Mouse (Mus musculus): ENCODE data around the gene Ets1.

Ets1 gene

GRCm38 (mm10) chr9:32666611-32667517, 30.8 kb downstream of the Ets1 start:
- DNase-seq (ENCODE audit: low spot score in 2 of 2), result no peak

DNA sequence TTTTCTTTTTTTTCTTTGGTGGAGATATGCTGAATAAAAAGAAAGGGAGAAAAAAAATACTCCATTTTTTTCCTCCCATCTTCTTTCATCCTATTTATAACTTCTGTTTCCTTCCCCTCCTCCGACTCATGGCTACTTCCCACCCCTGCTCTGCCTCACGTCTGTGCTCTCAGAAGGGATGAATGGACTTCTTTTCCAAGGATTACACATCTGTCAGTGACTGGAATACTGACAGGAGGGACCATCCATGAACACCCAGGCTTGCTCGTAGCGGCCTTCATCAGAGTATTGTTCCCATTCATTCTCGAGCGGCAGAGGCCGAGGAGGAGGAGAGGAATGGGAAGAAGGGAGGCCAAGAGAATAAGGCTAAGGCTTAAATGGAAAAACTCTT, 31.5 kb downstream of the Ets1 start:
- DNase-seq (ENCODE audit: low spot score in 2 of 2), result no peak

DNA sequence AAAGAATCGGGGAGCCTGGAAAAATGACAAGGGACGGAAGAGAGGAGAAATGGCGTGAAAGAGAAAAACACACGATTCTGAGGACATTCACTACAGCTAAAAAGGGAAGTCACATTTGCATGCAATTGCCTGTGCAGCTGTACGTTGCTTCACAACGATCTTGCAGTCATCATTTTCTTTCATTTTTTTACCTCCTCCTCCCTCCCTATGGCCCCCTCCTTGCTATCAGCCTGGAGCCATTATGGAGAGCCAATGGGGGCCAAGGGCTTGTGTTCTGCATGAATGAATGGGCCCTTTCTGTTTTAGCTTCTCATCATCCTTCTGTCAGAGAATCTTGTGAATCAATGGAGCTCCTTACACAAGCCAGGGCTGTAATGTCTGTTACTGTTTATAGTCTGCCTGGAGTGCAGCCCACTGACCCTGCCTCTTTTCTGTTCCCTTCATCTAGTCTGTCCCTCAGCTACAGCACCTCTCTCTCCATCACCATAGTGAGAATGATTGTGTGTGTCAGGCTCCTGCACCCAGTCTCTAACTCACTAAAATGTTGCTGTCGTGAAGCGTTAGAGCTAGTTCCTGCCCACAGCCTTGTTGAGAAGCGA, 32.2 kb downstream of the Ets1 start:
- DNase-seq (ENCODE audit: low spot score in 2 of 2), result no peak

DNA sequence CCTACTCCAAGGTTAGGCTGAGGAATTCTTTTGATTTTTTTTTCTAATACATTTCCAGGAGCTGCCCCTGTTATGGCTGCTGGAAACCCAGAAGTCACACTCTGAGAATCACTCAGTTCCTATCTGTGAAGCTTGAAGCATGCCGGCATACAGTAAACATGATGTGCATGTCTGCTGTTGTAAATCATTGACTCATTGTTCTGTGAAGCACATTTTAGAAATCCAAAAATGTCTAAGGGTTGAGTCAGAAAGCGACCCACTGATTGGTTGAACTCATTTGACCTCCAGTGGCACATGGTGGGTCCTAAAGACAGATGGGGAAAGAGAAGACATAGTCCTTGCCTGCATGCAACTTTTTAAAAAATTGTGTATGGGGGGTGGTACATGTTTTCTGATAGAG, 33.4 kb downstream of the Ets1 start:
- no peak for DNase-seq (ENCODE audit: low spot score in 2 of 2)

GRCm38 (mm10) chr9:32671970-32672859, 36.2 kb downstream of the Ets1 start:
- no peak for DNase-seq (ENCODE audit: low spot score in 2 of 2)

GRCm38 (mm10) chr9:32673923-32674322, 37.9 kb downstream of the Ets1 start:
- no peak for DNase-seq (ENCODE audit: low spot score in 2 of 2)

- no peak for DNase-seq (ENCODE audit: low spot score in 2 of 2)
These were observed 39.8 kb downstream of the Ets1 start for GRCm38 (mm10) chr9:32675671-32676409.

GRCm38 (mm10) chr9:32676480-32676879, 40.5 kb downstream of the Ets1 start:
- DNase-seq (ENCODE audit: low spot score in 2 of 2), result no peak

GRCm38 (mm10) chr9:32677646-32678045, 41.6 kb downstream of the Ets1 start:
- DNase-seq (ENCODE audit: low spot score in 2 of 2), result no peak

DNA sequence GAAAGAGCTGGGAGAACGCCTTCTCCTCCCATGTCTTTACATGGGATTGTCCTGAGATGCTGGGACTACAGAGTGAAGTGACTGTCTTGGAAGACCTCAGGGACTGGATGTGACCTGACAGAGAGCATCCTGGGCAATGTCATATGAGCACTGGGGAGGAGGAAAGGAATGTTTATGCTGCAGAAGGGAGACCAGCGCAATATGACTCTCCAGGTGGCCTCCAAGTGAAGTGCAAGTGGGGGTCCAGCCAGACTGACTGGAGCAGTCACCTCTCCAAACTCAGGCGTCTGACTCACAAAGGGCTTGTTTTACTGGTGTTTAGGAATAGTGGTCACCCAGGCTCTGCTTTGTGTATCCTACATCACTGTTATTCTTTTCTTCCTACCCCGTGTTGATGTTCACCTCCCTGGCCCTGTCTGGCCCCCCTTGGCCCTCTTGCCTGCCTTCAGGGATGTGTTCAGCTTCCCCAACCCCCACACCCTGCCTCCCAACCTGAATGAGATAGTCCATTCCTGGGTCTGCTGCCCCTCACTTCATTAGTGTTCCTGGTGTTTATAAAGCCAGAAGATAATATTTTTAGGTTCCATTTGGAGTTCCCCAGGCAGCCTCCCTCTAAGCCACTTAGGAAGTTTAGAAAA, 42.2 kb downstream of the Ets1 start:
- no peak for DNase-seq (ENCODE audit: low spot score in 2 of 2)

- DNase-seq (ENCODE audit: low spot score in 2 of 2), result no peak
These were observed 43.5 kb downstream of the Ets1 start for GRCm38 (mm10) chr9:32679531-32679930.

DNA sequence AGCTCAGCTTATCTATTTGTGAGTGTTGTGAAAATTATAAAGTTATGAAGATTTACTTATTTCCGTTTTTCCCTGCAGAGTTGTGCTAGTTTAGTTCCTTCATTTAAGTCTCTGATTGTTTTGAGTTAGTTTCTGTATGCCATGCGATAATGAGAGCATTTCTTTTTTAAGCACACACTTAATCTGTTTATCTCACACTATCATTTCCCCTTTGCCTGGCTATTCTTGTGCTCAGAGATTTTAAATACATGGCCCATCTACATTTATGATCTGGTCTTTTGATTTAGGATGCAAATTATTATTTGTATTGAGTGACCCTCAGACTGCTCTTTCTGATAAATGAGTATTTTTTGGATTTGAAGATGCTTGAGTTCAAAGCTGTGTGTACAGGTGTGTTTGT, 44.2 kb downstream of the Ets1 start:
- DNase-seq (ENCODE audit: low spot score in 2 of 2), result no peak

DNA sequence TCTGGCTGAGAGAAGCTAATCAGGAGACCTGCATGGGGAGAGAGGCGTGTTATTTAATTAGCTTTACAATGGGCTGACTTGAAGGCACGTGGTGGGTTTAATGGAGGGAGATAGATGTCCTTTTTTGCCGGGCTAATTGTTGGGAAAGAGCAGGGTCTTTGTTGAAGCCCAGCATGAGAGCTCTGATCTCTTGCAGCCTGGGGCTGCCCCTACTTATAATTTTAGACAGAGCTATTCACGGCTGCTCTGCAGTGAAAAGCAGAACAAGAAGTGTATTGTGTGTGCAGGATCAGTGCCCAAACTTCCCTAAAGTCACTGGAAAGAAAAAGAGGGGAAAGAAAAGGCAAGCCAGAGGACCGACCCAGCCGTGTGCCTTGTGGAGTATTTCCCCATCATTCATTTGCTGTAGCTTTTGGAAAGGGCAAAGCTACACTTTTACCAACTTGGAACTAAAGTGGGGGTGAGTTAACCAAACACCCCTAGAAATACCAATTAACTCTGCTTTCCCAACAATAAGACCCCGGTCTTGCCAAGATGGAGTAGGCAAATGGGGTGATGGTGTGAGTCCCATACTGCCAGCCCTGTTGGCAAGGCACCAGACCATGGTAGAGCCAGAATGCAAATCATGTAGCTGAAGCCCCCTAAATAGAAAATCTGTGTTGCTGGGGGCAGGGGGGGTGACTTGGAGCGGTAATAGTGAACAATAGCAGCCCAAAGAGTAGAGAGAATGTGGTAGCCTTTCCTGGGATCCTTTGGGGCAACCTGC, 50.0 kb downstream of the Ets1 start:
- DNase-seq (ENCODE audit: low spot score in 2 of 2), result no peak

DNA sequence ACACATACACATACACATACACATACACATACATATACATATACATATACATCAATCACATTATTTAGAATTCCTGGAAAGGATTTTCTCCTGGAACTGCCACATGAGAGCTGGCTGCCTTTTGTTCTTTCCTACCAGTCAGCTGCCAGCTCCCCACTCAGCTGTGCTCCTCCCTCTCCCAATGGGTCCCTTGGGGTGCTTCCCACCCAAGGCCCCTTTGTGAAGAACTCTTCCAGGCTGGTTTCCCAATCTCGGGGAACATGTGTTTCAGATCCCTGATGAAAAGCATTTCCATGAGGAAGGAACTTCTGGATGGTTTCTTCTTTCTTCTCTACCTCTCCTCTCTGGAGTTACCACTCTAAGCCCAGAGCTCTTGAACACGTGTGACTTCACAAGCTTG, 52.3 kb downstream of the Ets1 start:
- DNase-seq (ENCODE audit: low spot score in 2 of 2), result no peak

GRCm38 (mm10) chr9:32691151-32691925, 55.3 kb downstream of the Ets1 start:
- DNase-seq (ENCODE audit: low spot score in 2 of 2), result no peak

DNA sequence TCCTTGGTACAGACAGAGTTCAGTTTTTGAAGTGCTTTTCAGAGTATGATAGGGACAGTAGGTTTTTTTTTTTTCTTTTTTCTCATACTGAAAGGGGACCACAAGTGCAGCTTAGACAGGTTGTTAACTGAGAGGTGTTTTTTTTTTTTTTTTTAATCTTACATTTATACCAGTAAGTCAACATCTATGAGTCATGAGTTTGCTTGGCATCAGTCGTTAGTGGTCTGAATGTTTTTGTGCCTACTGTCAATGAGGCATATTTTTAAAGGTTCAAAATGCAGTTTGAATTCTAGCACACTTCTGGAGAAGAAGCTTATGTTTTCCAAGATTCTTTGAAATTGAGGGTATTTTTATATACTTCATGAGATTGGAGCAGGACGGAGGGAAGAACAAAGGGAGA, 56.9 kb downstream of the Ets1 start:
- DNase-seq (ENCODE audit: low spot score in 2 of 2), result no peak

DNA sequence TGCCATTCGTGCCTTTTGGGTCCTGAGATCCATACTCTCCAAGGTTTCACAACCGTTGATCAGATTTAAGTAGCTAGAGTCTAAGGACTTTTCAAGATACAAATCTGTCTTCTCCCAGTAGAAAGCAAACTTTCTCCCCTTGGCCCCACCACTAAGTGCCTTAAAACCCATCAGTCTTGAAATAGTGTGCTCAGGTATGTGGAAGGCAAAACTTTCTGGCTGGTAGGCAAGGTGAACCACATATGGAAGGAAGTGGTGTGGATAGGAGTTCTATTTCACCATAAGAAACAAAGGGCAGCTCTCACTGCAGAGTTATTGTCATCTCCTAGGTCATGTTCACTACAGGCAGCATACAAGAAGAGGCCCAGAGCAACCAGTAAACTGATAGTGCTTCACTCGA, 57.4 kb downstream of the Ets1 start:
- DNase-seq (ENCODE audit: low spot score in 2 of 2), result no peak

DNA sequence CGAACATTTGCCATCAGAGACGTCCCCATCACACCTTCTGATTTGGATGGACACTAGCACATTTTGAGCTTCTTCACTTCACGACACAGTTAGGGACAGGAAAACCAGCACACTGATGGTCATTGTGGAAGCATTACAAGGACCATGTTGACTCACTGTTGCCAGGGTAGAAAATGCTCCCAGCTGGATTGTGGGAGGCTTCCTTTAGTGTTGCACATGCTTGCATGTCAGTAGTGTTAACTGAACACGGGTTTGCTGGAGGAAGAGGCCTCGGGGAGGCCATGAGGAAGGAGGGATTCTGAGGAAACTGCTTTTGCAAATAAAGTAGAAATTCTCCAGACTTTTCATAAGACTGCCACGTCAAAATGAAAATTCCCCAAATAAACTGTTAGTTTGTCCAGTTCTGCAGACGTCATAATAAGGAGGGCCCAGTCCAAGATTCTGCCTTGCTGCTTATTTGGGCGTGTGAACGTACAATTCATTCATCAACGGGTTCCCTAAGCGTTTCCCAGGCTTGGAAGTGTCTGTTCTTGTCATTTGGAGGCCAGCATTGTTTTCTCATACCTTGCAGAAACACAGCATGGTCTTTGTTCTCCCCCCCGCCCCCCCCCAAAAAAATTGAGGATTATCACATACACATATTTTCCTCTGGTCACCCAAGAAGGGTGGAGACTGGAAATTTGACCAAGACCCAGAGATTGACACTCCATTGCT, 58.2 kb downstream of the Ets1 start:
- DNase-seq (ENCODE audit: low spot score in 2 of 2), result no peak

DNA sequence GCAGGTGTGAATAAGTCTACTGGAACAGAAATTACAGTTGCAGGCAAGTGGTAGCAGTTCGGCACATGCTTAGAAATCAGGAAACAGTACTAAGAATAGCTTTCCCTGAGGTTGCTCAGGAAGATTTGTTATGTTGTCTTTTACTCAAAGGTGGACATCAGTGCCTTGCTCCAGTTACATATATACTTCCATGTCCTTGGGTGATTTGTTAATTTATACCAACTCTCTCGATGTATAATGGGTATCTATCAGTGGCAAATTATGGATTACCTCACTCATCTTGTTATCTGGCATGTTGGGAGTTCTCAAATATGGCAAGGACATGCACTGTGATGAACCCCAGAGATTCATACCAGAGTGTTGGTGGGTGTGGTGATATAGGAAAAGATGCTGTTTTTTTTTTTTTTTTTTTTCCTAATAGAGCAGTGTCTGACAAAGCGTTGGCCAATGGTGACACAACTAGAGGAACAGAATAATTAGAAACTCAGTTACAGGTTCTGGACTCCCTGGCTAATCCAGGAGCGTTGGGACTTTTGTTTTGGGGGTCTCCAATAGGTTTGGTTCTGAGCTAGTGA, 59.0 kb downstream of the Ets1 start:
- no peak for DNase-seq (ENCODE audit: low spot score in 2 of 2)
